Mouse (Mus musculus): ENCODE measurements at regions not wholly inside any gene's neighbourhood (a gene's known extent, or its start where the extent isn't known, plus 50 kb on each side); places are given as distances from the start of the nearest gene placed in this dataset.

- TF ChIP-seq EP300 (IDR thresholded peaks at IDR 0.05; ENCODE audit: low read depth), result no peak
- TF ChIP-seq CTCF (IDR thresholded peaks at IDR 0.05; ENCODE audit: low read depth), result no peak
Observed at GRCm38 (mm10) chr4:152724741-152725140, 247.1 kb upstream of the Kcnab2 start.

All from heart, postnatal 0 days (tissue).